Mouse (Mus musculus): ENCODE results near the gene Syn3. TPM values are rescaled to one million over a fixed set of nuclear protein-coding genes. Genes with fewer than 3 reads are reported as not detected.

Syn3 gene
- polyA plus RNA-seq, 1 experiment: 0.18 TPM

GRCm38 (mm10) chr10:86345645-86346044 is 153.1 kb downstream of the Syn3 start:
- Histone ChIP-seq H3K27ac (ENCODE audit: insufficient read depth, low read length) (no peak overlapping the region), H3K27me3 (ENCODE audit: control insufficient read depth, insufficient read depth, low read length) (no peaks in the 10 kb centered on the region), H3K4me1 (ENCODE audit: control insufficient read depth, insufficient read depth, insufficient read length) (no peaks in the 10 kb centered on the region), H3K4me3 (ENCODE audit: extremely low read depth, insufficient read depth, insufficient read length) (no peak overlapping the region), H3K36me3 (ENCODE audit: control insufficient read depth, insufficient read depth, low read length) (no peaks in the 10 kb centered on the region)
- no peak for TF ChIP-seq POLR2A (IDR thresholded peaks at IDR 0.05; ENCODE audit: low read depth, low read length)
- TF ChIP-seq CTCF (IDR thresholded peaks at IDR 0.05; ENCODE audit: extremely low read depth, insufficient read depth, insufficient read length, insufficient replicate concordance): no peak
- no peak for DNase-seq (ENCODE audit: low read depth in 1 of 2, low spot score in 2 of 2)
- WGBS: 94% methylated on average over 9 of the region's 9 CpGs

DNA sequence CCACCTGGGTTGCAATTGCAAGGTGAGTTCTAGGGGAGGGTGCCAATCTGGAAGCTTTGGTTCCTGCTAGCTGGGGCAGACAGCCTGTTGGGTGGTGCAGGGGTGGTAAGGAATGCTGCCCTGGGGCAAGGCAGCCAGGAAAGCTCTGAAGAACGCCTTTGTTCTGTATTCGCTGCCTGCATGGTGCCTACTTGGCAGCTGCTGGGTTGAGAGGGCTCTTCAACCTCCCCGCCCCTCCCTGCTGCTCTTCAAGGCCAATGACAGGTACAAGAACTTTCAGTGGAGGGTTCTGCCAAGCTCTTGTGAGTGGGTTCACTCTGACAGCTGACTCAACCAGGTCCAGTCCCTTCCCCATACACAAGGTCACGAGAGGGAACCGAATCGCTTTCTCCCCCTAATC is 154.0 kb downstream of the Syn3 start:
- H3K27me3 ChIP-seq (ENCODE audit: control insufficient read depth, insufficient read depth, low read length): no peaks in the 10 kb centered on the region
- TF ChIP-seq POLR2A (IDR thresholded peaks at IDR 0.05; ENCODE audit: low read depth, low read length) (no peak), CTCF (IDR thresholded peaks at IDR 0.05; ENCODE audit: extremely low read depth, insufficient read depth, insufficient read length, insufficient replicate concordance) (no peak)
- DNase-seq (ENCODE audit: low read depth in 1 of 2, low spot score in 2 of 2): no peak
- WGBS: 89% methylated on average over 6 of the region's 6 CpGs
- no peaks in the 10 kb centered on the region for H3K36me3 ChIP-seq (ENCODE audit: control insufficient read depth, insufficient read depth, low read length)
- no peak overlapping the region for H3K27ac ChIP-seq (ENCODE audit: insufficient read depth, low read length)
- no peak overlapping the region for H3K4me3 ChIP-seq (ENCODE audit: extremely low read depth, insufficient read depth, insufficient read length)
- no peaks in the 10 kb centered on the region for H3K4me1 ChIP-seq (ENCODE audit: control insufficient read depth, insufficient read depth, insufficient read length)

DNA sequence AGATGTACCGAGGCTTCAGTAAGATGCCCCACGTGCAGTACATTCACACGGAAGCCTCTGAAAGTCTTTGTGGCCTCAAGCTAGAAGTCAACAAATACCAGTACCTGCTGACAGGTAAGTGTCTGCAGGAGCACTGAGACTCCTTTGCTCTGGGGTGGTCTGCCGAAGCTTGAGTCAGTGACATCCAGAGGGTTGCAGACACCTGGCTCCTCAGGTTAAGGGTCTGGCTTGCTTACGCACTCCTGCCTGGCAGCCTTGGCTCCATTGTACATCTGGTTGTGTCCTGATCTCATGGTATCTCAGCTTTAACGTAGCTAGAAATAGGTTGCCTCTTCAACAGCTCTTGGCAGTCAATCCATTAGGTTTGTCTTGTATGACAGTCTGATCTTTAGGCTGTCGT is 154.8 kb downstream of the Syn3 start:
- H3K4me3 ChIP-seq (ENCODE audit: extremely low read depth, insufficient read depth, insufficient read length): no peak overlapping the region
- TF ChIP-seq POLR2A (IDR thresholded peaks at IDR 0.05; ENCODE audit: low read depth, low read length): no peak
- TF ChIP-seq CTCF (IDR thresholded peaks at IDR 0.05; ENCODE audit: extremely low read depth, insufficient read depth, insufficient read length, insufficient replicate concordance): no peak
- no peak for DNase-seq (ENCODE audit: low read depth in 1 of 2, low spot score in 2 of 2)
- no peaks in the 10 kb centered on the region for H3K27me3 ChIP-seq (ENCODE audit: control insufficient read depth, insufficient read depth, low read length)
- H3K36me3 ChIP-seq (ENCODE audit: control insufficient read depth, insufficient read depth, low read length): no peaks in the 10 kb centered on the region
- no peaks in the 10 kb centered on the region for H3K4me1 ChIP-seq (ENCODE audit: control insufficient read depth, insufficient read depth, insufficient read length)
- 92% methylated on average over 7 of the region's 7 CpGs for WGBS
- H3K27ac ChIP-seq (ENCODE audit: insufficient read depth, low read length): no peak overlapping the region

- Histone ChIP-seq H3K27me3 (ENCODE audit: control insufficient read depth, insufficient read depth, low read length) (no peaks in the 10 kb centered on the region), H3K36me3 (ENCODE audit: control insufficient read depth, insufficient read depth, low read length) (no peaks in the 10 kb centered on the region), H3K4me1 (ENCODE audit: control insufficient read depth, insufficient read depth, insufficient read length) (no peaks in the 10 kb centered on the region), H3K27ac (ENCODE audit: insufficient read depth, low read length) (no peak overlapping the region), H3K4me3 (ENCODE audit: extremely low read depth, insufficient read depth, insufficient read length) (no peak overlapping the region)
- no peak for DNase-seq (ENCODE audit: low read depth in 1 of 2, low spot score in 2 of 2)
- 95% methylated on average over 6 of the region's 6 CpGs for WGBS
- TF ChIP-seq CTCF (IDR thresholded peaks at IDR 0.05; ENCODE audit: extremely low read depth, insufficient read depth, insufficient read length, insufficient replicate concordance) (no peak), POLR2A (IDR thresholded peaks at IDR 0.05; ENCODE audit: low read depth, low read length) (no peak)
Measured at GRCm38 (mm10) chr10:86343362-86343761, 155.3 kb downstream of the Syn3 start.

- 90% methylated on average over 7 of the region's 7 CpGs for WGBS
- TF ChIP-seq POLR2A (IDR thresholded peaks at IDR 0.05; ENCODE audit: low read depth, low read length) (no peak), CTCF (IDR thresholded peaks at IDR 0.05; ENCODE audit: extremely low read depth, insufficient read depth, insufficient read length, insufficient replicate concordance) (no peak)
- DNase-seq (ENCODE audit: low read depth in 1 of 2, low spot score in 2 of 2): no peak
- Histone ChIP-seq H3K27me3 (ENCODE audit: control insufficient read depth, insufficient read depth, low read length) (no peaks in the 10 kb centered on the region), H3K4me1 (ENCODE audit: control insufficient read depth, insufficient read depth, insufficient read length) (no peaks in the 10 kb centered on the region), H3K27ac (ENCODE audit: insufficient read depth, low read length) (no peak overlapping the region), H3K4me3 (ENCODE audit: extremely low read depth, insufficient read depth, insufficient read length) (no peak overlapping the region), H3K36me3 (ENCODE audit: control insufficient read depth, insufficient read depth, low read length) (no peaks in the 10 kb centered on the region)
Measured at GRCm38 (mm10) chr10:86342713-86343112, 156.0 kb downstream of the Syn3 start.

- H3K4me1 ChIP-seq (ENCODE audit: control insufficient read depth, insufficient read depth, insufficient read length): no peaks in the 10 kb centered on the region
- no peaks in the 10 kb centered on the region for H3K27me3 ChIP-seq (ENCODE audit: control insufficient read depth, insufficient read depth, low read length)
- 88% methylated on average over 4 of the region's 4 CpGs for whole genome bisulfite sequencing
- H3K4me3 ChIP-seq (ENCODE audit: extremely low read depth, insufficient read depth, insufficient read length): no peak overlapping the region
- no peak for DNase-seq (ENCODE audit: low read depth in 1 of 2, low spot score in 2 of 2)
- H3K36me3 ChIP-seq (ENCODE audit: control insufficient read depth, insufficient read depth, low read length): no peaks in the 10 kb centered on the region
- no peak overlapping the region for H3K27ac ChIP-seq (ENCODE audit: insufficient read depth, low read length)
- no peak for TF ChIP-seq CTCF (IDR thresholded peaks at IDR 0.05; ENCODE audit: extremely low read depth, insufficient read depth, insufficient read length, insufficient replicate concordance)
- TF ChIP-seq POLR2A (IDR thresholded peaks at IDR 0.05; ENCODE audit: low read depth, low read length): no peak
Measured at GRCm38 (mm10) chr10:86342151-86342550, 156.5 kb downstream of the Syn3 start.

DNA sequence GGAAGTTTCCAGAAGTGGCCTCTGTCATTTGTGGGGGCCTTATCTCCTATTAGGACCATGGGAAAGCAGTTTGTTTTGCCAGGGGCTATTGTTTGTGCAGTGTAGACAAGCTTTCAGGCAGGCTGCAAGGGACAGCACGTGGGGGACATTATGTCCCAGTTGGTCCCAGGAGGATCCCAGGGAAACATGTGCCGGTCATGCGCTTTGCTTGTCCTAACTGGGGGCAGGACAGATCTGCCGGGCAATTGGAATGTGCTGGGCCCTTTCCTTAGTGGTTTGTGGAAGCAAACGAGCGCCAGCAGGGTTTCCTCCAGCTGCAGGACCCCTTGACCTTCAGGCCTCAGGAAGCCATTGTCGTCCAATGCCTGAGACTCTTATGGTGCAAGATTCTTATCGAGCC is 157.1 kb downstream of the Syn3 start:
- 79% methylated on average over 8 of the region's 8 CpGs for WGBS
- DNase-seq (ENCODE audit: low read depth in 1 of 2, low spot score in 2 of 2): no peak
- no peak for TF ChIP-seq CTCF (IDR thresholded peaks at IDR 0.05; ENCODE audit: extremely low read depth, insufficient read depth, insufficient read length, insufficient replicate concordance)
- TF ChIP-seq POLR2A (IDR thresholded peaks at IDR 0.05; ENCODE audit: low read depth, low read length): no peak
- H3K4me1 ChIP-seq (ENCODE audit: control insufficient read depth, insufficient read depth, insufficient read length): no peaks in the 10 kb centered on the region
- H3K4me3 ChIP-seq (ENCODE audit: extremely low read depth, insufficient read depth, insufficient read length): no peak overlapping the region
- no peaks in the 10 kb centered on the region for H3K27me3 ChIP-seq (ENCODE audit: control insufficient read depth, insufficient read depth, low read length)
- H3K27ac ChIP-seq (ENCODE audit: insufficient read depth, low read length): no peak overlapping the region
- no peaks in the 10 kb centered on the region for H3K36me3 ChIP-seq (ENCODE audit: control insufficient read depth, insufficient read depth, low read length)
